Mouse (Mus musculus) CD4-positive helper T cell, adult 2 months (primary cell): ENCODE measurements at regions not wholly inside any gene's neighbourhood (a gene's known extent, or its start where the extent isn't known, plus 50 kb on each side); places are given as distances from the start of the nearest gene placed in this dataset.
A peak's percentile ranks its signal among the peaks of the same experiment; 100 is the strongest.

Source experiments
- DNase-seq: peaks from one replicate; pipeline ENCODE4 v3.0.0-alpha.2; 2012; ENCODE audit warnings: low read depth, missing footprints, low spot score

DNA sequence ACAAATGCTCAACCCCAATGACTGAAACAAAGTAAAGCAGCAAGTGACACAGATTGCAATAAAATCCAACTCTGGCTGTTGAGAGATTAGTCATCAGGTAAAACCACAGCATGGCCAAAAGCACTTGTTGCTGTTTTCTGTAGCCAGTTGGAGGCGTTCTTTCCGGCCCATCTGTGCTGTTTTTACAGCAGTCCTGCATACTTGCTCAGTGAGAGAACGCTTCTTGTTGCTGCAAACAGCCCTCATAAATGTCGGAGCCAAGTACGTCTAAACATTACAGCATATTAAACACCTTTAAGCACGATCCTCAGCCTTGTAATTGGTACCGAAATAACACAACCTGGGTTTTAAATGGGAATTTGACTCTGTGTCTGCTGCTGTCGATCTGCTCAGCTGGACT is 65.6 kb upstream of the Hs3st3a1 start:
- DNase-seq: no peak

DNA sequence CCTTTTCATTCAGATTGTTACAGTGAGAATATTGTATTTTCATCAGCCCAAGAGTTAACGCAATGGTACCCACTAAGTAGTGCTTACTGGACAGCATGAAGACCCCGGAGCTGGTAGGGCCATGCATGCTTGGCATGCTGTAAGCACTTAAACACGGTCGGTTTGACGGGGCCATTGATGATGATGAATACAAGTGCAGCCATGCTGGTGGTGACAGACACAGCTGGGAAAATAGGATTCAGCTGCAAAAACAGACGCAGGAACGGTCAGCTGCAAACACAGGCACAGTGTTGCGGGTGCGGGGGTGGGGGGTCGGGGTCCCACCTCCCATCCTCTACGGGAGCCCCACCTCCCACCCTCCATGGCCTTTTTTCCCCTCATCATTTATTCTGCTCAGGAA is 99.7 kb upstream of the Hs3st3a1 start:
- no peak for DNase-seq

DNA sequence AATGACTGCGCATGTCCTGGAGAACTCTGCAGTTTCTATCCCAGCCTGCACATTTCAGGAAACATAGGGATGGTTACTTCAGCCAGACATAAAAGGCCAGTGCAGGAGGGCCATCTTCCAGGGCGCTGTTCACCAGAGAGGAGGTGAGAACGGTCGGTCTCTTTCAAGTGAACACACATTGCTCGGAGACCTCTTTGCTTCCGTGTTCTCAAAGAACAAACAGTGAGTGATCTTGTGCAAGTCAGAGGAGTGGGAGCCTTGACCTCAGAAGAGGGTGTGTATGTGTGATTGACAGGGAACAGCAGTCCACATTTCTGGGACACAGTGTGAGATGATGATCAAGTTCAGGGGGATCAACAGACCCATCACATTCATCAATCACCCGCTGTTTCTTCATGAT is 102.7 kb upstream of the Hs3st3a1 start:
- DNase-seq: no peak

DNA sequence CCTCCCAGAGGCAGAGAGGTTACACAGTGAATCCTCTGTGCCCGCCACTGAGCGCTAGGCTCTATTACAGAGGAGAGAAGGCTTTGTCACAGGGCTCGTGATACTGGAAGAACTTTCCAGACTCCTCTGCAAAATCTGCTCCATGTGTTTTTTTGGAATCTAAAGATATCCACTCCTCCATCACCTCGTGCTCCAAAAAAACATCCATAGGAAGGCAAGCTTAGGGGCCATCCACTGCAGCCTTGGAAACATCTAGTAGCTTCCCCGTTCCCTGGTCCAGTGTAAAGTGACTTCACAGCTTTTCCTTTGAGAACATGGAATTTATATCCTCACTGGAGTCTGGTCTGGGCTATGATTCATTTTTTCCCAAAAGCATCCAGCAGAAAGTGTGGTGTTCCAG is 103.3 kb upstream of the Hs3st3a1 start:
- DNase-seq: no peak

DNA sequence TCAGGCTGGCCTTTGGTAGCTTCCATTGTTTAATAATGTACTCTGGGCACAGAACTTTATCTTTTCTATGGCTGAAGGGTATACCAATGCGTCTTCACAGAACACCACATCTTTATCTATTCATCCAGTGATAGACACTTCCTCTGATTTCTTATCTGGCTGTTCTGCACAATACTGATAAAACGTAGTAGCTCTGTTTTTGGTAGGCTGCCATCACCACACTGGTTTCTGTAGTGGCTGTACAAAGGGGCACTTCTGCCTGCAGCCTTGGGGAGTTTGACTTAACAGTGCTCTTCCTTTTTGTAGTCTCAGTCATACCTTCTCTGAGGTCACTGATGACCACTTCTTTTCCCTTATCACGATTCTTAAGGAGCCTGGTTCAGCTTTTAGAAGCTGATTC is 106.0 kb upstream of the Hs3st3a1 start:
- DNase-seq: peak; percentile 10

DNA sequence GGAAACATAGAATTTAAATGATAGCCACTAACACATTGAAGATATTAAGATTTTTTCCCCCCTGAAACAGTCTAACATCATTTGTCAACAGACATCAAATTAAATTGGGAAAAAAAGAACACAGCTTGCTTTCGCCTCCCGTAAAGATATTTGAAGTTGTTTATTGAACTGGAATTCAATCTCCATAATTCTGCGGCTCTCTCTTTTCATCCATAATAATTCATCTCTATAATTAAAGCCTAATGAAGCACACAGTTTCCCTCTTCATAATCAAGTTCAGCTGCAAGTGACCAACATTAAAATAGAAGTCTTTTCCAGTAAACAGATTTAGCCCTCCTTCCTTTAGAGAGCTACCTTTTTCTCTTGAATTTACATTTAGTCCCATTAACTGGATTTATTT is 107.4 kb upstream of the Hs3st3a1 start:
- no peak for DNase-seq

DNA sequence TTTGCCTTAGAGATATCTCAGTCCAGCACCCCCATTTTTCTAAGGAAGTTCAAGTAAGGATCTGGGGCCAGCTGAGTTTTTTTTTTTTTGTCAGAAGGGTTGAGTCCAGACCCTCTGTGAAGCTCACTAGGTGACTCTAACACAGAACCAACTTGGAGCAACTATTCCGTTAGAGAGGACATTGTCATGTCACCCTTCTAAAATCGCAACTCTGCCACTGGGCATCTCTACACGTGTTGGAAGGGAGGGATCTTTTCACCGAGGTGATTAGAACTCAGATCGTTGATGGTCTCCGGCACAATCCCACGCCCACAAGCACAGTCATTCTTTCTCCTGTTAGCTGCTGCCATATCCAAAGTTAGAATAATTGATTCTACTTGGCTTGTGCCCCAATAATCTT is 108.5 kb upstream of the Hs3st3a1 start:
- DNase-seq: no peak

DNA sequence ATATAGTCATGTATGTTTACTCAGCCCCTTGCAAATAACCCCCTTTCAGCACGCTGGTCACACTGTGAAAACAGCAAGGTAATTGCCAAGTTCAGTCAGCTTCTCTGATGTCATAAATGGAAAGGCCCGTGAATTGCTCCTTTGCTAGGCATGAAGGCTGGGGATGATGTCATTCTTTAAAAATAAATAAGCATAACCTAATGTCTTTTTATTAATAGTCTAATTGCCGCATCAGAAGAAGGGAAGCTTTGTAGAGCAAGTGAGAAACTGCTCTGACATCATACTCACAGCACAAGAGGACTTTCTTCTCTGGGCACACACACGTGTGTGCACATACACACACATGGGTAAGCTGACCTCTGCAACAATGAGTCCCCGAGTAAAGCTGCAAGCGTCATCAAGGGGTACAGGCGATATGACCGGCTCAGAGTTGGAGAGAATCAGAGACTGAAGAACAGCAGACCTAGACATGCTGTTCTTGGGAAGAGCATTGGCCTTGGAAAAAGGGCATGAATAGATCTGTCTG is 113.2 kb upstream of the Hs3st3a1 start:
- DNase-seq: no peak

DNA sequence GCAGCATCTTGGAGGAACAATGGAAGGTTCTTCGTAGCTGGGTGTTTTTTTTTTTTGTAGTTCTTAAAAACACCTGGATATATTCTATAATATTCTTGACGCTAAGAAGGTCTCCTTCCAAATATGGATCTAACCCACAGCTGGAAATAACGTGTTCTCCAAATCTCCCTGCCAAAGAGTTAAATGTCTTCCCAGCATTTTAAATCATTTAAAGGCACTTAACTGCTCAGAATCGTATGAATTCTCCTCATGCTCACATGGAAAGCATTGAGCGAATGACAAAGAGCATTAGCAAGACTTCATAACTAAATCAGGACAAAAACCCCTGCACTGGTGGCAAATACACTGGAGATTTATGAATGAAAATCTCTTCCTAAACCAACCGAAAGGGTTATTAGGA is 117.7 kb upstream of the Hs3st3a1 start:
- no peak for DNase-seq

DNA sequence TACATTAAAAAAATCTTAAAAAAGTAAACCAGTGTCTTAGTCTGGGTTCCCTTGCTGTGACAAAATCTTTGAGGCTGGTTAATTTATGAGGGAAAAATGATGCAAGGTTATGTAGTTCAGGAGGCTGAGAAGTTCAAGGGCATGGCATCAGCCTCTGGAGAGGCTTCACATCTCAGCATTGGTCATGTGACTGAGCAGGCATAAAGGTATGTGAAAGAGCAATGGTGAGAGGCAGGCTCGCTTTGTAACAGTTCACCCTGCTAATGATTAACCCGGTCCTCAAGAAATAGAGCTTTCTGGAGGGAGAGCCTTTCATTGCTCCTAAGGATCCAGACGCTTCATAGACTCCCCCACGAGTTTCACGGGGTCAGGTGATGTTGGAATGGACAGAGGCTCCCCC is 120.1 kb upstream of the Hs3st3a1 start:
- DNase-seq: no peak

DNA sequence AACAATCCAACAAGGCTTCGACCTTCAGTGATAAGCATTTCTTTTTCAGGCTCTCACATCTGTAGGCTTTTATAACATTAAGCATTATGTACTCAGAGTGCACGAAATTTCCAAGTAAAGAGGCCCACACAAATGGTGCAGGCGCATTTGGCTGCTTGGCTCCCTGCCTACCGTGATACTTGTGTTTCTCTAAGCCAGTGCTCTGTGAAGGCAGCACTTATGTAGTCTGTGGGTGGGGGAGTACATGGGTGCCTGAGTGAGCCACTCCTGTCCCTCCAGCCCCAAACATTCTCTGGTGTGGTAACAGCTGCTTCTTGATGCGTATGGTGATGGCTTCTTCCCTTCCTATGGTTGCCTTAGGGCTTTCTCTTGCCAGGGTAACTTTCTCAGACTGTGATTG is 121.9 kb upstream of the Hs3st3a1 start:
- no peak for DNase-seq

DNA sequence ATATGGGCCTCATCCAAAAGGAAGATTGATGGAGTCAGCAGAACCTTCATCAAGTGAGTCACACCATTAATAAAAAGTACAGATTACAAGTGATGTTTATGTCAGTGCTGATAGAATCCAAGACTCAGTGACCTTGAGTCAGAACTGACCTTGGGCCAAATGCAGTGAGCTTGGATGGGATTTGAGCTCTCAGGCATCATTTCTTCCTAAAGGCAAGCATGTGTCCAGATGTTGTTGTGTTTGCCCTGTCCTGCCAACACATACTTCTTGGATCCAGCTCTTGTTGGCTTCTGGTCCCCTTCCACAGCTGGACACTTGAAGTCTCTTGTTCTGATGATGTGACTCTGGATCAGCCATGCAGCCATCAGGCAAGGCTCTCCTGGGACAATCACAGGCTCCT is 125.3 kb upstream of the Hs3st3a1 start:
- no peak for DNase-seq

DNA sequence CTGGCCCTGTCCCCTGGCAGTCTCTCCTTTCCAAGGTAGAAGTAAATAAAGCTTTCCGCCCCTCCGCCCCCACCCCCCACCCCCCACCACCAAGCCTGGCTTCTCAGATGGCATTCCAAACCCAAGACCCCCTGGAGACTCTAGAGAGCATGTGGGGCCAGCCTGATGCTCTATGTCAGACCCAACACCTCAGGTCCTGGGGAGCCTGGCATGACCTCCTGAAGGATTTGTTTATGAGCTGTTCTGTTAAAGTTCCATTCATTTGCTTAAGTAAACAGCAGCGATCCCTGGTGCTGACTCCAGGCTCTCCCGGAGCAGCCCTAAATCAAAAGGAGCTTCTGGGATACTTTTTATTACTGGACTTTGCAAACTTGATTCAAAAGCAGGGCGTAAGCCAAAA is 137.3 kb upstream of the Hs3st3a1 start:
- DNase-seq: no peak

DNA sequence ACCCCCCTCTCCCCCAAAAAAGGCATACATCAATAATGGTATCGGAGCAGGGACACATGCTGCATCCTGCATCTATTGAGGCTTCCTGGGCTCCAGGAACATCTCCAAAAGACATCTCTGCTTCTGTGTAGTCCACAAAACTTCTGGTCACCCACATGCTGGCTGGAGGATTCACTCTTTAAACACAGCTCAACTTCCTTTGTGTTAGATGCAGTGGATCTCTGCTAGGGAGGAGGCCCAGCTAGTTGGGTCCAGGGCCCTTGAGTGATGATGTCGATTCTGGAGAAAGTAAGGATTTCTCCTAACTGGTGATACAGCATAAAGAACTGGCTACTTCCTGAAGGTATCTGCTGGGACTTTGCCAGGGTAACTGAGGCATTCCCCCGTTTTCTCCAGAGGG is 146.9 kb upstream of the Hs3st3a1 start:
- DNase-seq: no peak

DNA sequence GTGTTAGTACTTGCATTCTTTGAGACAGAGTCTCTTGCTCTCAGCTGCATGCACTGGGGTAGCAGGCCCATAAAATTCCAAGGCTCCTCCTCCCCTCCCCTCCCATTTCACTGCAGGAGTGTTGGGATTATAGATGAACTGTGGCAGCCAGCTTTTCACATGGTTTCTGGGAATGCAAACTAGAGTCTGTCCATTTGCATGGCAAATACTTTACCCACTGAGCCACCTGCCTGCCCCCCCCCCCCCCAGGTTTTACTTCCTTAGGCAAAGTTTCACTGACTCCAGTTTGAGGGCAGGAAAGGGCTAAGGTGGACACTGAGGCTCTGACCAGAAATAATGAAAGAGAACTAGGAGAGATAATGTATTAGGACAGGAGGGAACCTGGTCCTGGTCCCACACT is 147.6 kb upstream of the Hs3st3a1 start:
- DNase-seq: no peak

DNA sequence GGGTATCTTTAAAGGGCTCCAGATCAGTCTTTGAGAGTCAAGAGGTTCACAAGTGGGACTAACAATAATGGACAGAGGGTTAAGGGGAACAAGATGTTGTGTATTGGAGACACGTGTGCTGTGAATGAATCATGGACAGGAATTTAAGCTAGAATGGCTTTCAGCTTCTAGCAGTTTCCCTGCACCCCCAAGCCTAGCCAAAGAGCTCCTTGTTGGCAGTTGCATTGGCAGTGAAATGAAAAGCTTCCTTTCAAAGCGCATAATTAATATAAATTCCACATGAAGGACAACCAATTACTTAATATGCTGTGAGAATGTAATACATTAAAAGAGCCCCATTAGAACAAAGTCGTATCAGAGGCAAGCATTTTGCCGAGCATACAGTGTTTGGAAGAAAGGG is 153.4 kb upstream of the Hs3st3a1 start:
- DNase-seq: no peak

DNA sequence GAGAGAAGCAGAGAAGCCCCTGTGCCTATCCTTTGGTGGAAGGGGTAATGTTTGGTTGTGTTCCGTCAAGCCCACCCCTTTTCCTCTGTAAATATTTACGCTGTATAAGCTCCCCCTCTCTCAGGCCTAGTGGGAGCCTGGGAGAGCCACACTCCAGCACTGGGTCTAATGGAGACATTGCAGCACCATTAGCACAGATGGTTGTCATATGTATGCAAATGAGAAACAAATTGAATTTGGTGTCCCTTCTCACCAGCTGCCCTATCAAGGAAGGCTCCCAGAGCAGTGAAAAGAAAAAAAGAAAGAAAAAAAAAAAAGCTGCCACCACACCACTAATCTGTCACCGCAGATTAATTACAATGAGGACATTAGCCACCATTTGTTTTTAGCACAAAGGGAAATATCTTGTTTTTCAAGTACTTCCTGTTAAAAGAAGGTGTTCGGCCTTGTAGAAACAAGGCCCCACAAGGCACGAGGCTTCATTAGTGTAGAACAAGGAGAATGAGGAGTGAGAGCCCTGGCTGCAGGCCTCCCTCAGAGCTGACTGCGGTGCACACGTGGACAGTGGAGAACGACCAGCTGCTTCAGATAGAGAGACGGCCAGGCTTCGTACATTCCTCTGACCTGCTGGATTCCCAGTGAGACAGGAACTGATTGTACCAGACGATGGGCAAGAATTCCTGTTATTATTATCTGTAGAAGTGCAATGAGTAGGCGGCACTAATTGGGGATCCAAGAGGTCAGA is 156.7 kb upstream of the Hs3st3a1 start:
- DNase-seq: no peak

DNA sequence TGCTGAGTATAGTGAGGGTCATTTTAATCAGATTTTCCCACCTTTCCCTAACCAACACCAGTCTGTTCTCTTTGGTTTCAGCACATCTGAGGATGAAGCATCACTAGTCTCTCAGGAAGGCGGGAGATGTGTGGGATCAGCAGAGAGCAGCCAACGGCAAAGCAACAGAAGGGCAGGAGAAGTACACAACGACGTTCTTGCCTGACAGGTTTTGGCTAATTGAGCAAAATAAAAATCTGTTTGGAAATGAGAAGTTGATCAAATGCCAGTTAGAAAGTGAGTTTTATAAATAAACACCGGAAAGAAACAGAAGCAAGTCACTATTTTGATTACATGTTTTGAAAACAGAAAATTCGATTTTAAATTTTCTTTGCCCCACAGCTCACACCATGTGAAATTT is 161.4 kb upstream of the Hs3st3a1 start:
- no peak for DNase-seq

DNA sequence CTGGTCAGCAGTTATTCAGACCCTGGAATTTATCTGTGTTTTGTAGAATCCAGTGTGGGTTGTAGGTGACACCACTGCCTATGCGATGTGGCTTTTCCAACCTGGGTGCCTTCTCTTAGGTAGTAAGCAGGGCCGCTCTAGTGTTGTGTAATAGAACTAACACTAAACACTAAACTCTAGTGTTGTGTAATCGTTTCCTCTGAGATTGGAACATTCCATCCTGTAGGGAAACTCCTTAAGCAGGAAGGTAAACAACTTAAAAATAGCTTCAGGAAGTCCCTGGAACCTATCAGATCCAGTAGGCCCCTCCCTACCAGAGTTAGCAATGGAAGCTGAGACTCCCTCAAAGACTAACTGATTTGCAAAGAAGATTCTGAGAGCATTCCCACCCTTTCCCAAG is 161.9 kb upstream of the Hs3st3a1 start:
- no peak for DNase-seq

DNA sequence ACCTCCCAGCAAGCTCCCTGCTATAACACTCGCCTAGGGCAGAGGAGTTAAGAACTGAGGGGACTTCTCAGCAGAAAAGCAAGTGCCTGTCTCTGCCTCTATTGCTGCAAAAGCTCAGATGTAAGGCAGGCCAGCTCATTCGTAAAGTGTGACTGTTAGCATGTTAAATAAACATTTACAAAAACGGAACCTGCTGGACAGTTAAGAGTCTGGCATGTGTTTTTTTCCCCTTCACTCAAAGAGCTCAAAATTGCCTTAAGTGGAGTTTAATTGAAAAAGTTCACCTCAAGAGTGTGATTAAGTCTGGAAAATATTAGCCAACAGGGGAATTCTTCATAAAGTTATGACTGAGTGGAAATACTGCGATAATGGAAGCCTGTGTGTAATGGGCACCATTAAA is 167.0 kb upstream of the Hs3st3a1 start:
- no peak for DNase-seq

DNA sequence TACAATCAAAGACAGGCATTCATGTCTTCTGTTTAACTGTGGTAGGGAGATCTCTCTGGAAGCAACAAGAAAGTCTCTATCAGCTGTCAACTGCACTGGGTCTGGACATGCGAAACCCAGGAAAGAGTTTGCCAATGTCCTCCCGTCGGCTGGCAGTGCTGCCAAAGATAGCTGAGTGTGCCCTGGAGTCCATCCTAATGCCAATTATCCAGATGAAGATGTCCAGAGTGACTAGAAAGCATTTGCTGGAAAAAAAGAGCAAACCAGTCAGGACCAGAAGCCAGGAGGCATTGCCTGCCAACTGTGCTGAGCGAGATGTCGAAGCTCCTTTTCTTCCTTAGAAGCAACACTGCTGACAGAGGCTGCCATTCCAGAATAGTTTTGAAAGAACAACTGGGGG is 167.6 kb upstream of the Hs3st3a1 start:
- DNase-seq: no peak

DNA sequence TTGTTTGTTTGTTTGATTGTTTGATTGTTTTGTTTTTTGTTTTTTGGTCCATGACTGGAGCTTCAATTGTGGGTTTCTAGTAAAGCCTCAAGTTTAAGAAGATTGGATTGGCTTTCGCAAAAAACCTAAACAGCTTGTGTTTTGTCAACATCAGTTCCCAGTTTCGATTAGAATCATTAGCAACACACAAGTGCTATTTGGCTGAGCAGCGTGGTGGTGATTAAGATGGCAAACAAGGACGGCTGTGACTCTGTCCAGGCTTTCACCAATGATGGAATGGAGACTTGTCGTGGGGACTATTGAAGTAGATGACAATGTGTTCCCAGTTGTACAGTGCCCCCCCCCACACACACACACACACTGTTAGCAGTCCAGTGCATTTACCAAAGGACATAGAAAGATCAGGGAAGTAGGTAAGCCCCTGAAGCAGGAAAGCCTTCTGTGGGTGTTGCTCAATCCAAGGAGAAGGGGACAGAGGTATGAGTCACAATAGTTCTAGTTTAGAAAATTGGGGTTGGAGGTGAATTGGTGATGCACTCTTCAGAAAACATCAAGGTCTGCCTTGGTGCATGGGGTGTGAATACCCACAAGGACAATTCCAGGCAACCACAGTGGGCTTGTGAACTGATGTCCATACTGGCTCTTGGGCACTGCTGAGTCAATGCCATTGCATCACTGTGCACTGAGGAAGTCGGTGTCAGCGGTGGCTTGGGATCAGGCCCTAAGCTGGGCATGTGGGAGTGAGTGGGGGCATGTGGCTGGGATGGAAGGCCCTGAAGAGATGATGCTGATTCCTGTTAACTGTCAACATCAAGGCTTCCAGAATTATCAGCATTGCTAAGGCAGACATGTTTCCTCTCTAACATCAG is 174.5 kb upstream of the Cox10 start:
- DNase-seq: no peak

DNA sequence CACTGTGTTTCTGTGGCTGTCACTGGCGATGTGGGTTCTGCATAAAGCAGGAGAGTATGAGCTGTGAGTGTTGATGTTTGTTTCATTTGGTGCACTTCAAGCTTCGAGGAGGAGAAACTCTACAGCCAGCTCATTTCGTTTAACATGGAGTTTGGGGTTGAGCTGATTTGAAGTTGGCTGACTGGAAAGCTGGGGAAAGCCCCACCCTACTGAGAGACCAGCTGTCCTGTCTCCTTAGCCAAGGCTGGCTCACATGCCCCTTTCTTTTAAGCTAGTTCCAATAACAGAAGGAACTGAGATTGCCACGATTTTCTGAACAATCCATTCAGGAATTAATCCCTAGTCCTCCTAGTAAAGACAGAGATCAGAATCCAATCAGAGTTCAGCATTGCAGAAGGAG is 157.6 kb upstream of the Cox10 start:
- no peak for DNase-seq
